Mouse (Mus musculus): ENCODE data around the gene Inf2.
A peak's percentile ranks its signal among the peaks of the same experiment; 100 is the strongest.

GRCm38 (mm10) chr12:112659109-112659508 lies 70.5 kb downstream of the Inf2 start:
- TF ChIP-seq CTCF (IDR thresholded peaks at IDR 0.05; ENCODE audit: low read depth, low read length), result 0 out of 2 replicates have a peak, but pooled peaks have one; percentile 21
- no peak for TF ChIP-seq POLR2A (IDR thresholded peaks at IDR 0.05; ENCODE audit: borderline replicate concordance, low read depth, low read length)
